Mouse (Mus musculus) ES-Bruce4 (cell line): ENCODE data around the gene Mrm3. TPM values are rescaled to one million over a fixed set of nuclear protein-coding genes. Genes with fewer than 3 reads are reported as not detected.
"Not testable (repeated sequence)": the region's sequence is repeated elsewhere in the genome, so short reads cannot be mapped to it uniquely, and the experiment has no call there.

ENCODE experiments used
- H3K27ac ChIP-seq: 2 replicates; pipeline ENCODE4 v1.5.1; 2012; ENCODE audit warnings: low read length, inconsistent platforms; ENCODE audit not compliant: insufficient read depth
- H3K27me3 ChIP-seq: 2 replicates; pipeline ENCODE4 v1.6.1; 2012; ENCODE audit warnings: mild to moderate bottlenecking, low read length, inconsistent platforms; ENCODE audit not compliant: control insufficient read depth, poor library complexity, insufficient read depth, severe bottlenecking
- H3K36me3 ChIP-seq: 2 replicates; pipeline ENCODE4 v1.6.1; 2012; ENCODE audit warnings: inconsistent platforms, mild to moderate bottlenecking, low read length, moderate library complexity; ENCODE audit not compliant: control insufficient read depth, poor library complexity, insufficient read depth, severe bottlenecking
- H3K4me1 ChIP-seq: one replicate; pipeline ENCODE4 v1.8.1; 2011; ENCODE audit warnings: low read length; ENCODE audit not compliant: control insufficient read depth, insufficient read depth
- H3K4me3 ChIP-seq: 2 replicates; pipeline ENCODE4 v1.5.1; 2011; ENCODE audit warnings: low read depth, mild to moderate bottlenecking, low read length
- H3K9ac ChIP-seq: 2 replicates; pipeline ENCODE4 v1.6.1; 2012; ENCODE audit warnings: low read depth, mild to moderate bottlenecking, inconsistent platforms; ENCODE audit not compliant: poor library complexity, severe bottlenecking
- H3K9me3 ChIP-seq: replicated peaks from 2 replicates; pipeline ENCODE4 v1.6.1; 2012; ENCODE audit warnings: mild to moderate bottlenecking, low read length, inconsistent platforms; ENCODE audit not compliant: control insufficient read depth, poor library complexity, insufficient read depth, severe bottlenecking
- CTCF ChIP-seq: IDR thresholded peaks from one replicate; pipeline ENCODE4 v1.8.1; 2011; ENCODE audit warnings: low read depth, low read length
- EP300 ChIP-seq: IDR thresholded peaks from 2 replicates; pipeline ENCODE4 v1.6.1; 2011; ENCODE audit warnings: low read depth, low read length; ENCODE audit not compliant: insufficient read depth
- POLR2A ChIP-seq: IDR thresholded peaks from one replicate; pipeline ENCODE4 v1.8.1; 2011; ENCODE audit warnings: low read length; ENCODE audit not compliant: insufficient read depth
- polyA plus RNA-seq: library from polyadenylated mRNA; stranded (reverse); fragments of >200 nt; gene quantifications from 2 replicates; pipeline ENCODE4 v1.2.4, GENCODE M21; 2011; ENCODE audit warnings: low read depth; ENCODE audit not compliant: missing spikeins, insufficient read depth, insufficient read length

Mrm3 gene
- polyA plus RNA-seq, 1 experiment = 9.2 TPM

DNA sequence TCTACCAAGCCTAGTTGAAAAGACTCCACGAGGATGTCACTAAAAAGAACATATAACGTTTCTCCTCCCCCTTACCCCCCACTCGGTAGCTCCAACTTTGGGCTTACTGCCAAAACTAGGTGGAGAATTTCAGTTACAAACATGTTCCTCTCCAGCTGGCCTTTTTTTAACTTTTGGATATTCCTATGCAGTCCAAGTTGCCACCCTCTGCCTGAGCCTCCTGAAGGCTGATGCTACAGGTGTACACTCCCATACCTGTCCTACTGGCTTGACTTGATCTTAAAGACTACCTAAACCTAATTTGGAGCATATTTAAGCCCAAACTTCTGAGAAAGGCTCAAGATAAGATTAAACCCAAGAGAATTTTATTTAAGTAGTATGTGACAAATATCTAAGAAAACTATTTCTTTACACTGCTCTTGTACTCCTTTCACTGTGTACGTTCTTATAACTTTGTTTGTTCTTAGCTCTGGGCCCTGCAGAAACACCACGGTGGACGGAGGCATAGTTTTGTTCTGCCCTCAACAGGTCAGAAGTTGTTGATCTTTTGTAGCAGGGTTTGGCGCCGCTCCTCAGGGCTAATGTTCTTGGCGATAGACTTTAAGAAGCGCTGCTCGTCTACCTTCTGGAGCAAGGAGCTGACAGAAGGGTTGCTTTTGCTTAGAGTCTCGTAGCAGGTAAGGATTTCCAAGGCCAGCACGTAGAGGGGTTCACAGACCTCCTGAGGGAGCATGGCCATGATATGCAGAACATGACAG, 33.1 kb upstream of the Mrm3 start:
- Histone ChIP-seq H3K9ac (no peak overlapping the region), H3K4me1 (no peaks in the 10 kb centered on the region), H3K9me3 (no peaks in the 10 kb centered on the region), H3K4me3 (no peak overlapping the region), H3K27me3 (no peaks in the 10 kb centered on the region), H3K27ac (no peak overlapping the region), H3K36me3 (peaks cover 25% of the 10 kb centered on the region)
- TF ChIP-seq CTCF (no peak), EP300 (no peak), POLR2A (no peak)

DNA sequence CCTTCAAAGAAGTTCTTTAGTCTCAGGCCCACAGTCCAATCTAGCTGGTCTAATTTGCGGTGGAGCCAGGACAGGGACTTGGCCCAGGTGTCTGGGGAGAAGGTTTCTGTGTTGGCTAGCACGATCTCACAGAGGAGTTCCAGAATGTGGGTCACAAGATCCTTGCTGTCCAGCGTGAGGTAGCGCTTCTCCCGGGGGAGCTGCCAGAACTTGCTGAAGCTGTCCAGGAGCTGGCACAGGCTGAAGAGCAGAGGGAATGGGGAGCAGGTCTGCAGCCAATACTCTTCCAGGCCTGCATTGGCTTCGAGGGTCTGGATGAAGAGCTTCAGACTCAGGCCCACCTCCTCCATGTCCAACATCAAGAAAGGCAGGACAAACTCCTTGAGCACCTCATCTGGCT, 31.9 kb upstream of the Mrm3 start:
- not testable (repeated sequence) for H3K27me3 ChIP-seq, H3K4me1 ChIP-seq
- peaks cover 25% of the 10 kb centered on the region for H3K36me3 ChIP-seq

DNA sequence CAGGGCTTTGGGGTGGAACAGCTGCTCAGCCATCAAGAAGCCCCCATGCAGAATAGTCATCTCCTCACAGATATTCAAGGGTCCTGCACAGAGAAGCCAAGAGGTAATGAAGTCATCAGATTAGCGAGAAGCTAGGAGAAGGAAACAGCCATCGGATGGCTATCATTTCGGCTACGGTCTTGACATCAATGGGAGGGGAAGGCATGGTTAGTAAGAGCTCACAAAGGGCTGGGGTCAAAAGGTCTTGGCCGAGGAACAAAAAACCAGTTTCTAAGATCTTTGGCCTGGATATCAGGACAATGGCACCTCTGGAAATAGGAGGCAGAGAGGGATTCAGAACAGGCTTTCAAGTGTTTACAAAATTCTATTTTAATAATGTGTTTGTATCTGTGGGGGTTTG, 29.7 kb upstream of the Mrm3 start:
- Histone ChIP-seq H3K9me3 (no peaks in the 10 kb centered on the region), H3K27me3 (no peaks in the 10 kb centered on the region), H3K4me1 (no peaks in the 10 kb centered on the region), H3K9ac (no peak overlapping the region), H3K36me3 (peaks cover 25% of the 10 kb centered on the region), H3K27ac (no peak overlapping the region), H3K4me3 (no peak overlapping the region)
- no peak for TF ChIP-seq CTCF
- TF ChIP-seq EP300 = no peak
- TF ChIP-seq POLR2A = no peak

More for the DNA sequence above, 31.9 kb upstream of the Mrm3 start:
- not testable (repeated sequence) for H3K27ac ChIP-seq, H3K9me3 ChIP-seq, H3K9ac ChIP-seq, H3K4me3 ChIP-seq

DNA sequence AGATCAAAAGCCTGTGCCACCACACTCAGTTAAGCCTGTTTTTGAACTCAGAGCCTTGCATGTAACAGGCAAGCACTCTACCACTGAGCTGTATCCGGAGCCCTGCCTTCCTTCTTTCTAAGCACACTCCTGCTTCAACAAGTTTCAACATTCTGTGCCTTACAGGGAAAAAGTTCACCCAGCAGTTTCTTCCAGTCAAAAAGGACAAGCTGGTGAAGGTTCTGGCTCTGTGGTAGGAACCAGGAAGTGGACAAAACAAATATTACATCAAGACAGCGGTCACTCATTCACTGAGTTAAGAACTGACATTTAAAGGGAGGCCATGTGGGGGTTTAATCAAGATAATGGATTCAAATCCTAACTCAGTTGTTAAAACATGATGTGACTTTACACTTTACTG, 28.5 kb upstream of the Mrm3 start:
- no peaks in the 10 kb centered on the region for H3K9me3 ChIP-seq
- no peaks in the 10 kb centered on the region for H3K4me1 ChIP-seq
- H3K27me3 ChIP-seq = no peaks in the 10 kb centered on the region
- peaks cover 26% of the 10 kb centered on the region for H3K36me3 ChIP-seq
- no peak overlapping the region for H3K27ac ChIP-seq
- no peak overlapping the region for H3K4me3 ChIP-seq
- TF ChIP-seq CTCF (no peak), POLR2A (no peak), EP300 (no peak)
- H3K9ac ChIP-seq = no peak overlapping the region

DNA sequence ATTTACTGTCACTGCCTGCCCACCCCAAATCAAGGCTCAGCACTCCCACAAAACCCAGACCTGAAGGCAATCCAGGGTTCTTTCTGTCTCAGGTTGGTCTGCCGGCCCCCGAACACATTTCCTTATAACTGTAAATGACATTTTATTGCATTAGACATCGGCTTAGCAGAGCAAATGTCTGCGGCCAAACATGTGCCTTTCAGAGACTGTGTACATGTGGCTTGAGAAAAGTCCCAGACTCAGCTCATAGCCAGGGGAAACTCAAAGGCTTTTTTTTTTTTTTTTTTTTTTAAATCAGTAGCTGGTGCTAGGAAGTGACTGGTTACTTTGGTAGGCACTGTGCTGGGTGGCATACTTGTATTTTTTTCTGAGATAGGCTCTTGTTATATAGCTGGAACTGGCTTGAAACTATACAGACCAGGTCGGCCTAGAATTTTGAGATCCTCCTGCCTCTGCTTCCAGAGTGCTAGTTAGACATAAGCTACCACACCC, 27.4 kb upstream of the Mrm3 start:
- Histone ChIP-seq H3K27me3 (no peaks in the 10 kb centered on the region), H3K9me3 (no peaks in the 10 kb centered on the region), H3K4me3 (peak overlapping the region; percentile 80; the same call in 1 of the 2 replicates), H3K4me1 (no peaks in the 10 kb centered on the region), H3K9ac (peak overlapping the region; percentile 82), H3K27ac (no peak overlapping the region), H3K36me3 (peaks cover 32% of the 10 kb centered on the region)
- TF ChIP-seq CTCF (no peak), POLR2A (no peak), EP300 (no peak)

DNA sequence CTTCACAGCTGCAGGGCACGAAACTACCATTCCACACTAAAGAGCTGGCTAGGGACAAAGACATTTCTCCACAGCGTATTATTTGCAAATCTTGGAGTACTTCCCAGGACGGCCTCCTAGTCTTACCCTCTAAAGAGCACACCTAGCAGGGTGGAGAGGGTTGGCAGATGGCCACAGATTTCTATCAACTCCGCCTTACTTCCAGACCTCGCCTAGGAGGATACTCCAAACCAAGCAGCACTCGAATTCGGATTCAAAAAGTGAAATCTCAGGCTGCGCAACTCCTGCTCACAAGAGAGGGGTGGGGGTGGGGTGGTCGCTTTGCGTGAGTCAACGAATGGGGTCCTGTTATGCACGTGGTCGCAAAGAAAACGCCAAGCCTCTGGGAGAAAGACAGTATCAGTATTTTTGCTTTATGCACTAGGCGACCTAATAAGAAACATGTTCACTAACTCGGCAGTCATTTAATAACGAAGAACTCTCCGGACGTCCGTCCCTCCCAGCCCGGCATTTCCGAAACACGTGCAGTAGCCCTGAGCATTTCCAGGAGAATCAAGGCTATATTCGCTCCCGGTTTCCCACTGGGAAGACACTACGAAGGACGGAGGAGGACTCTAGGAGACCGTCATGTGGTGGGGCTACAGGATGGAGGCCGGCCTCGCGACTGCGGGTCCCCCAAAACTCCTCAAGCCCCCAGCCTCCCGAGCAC, 26.7 kb upstream of the Mrm3 start:
- Histone ChIP-seq H3K36me3 (peaks cover 35% of the 10 kb centered on the region), H3K9ac (peak overlapping the region; percentile 82), H3K9me3 (no peaks in the 10 kb centered on the region), H3K27ac (peak overlapping the region; percentile 34; the same call in 1 of the 2 replicates), H3K4me1 (no peaks in the 10 kb centered on the region), H3K4me3 (peak overlapping the region; percentile 80), H3K27me3 (no peaks in the 10 kb centered on the region)
- no peak for TF ChIP-seq EP300
- no peak for TF ChIP-seq CTCF
- no peak for TF ChIP-seq POLR2A
